Mouse (Mus musculus): ENCODE measurements around the gene Bcl2l15.

Gene Bcl2l15

GRCm38 (mm10) chr3:103832426-103832825 lies at the start of gene Bcl2l15:
TSS of gene Bcl2l15 (plus strand) at chr3:103832601.
- in situ Hi-C loops (cut with MboI, MseI): no loop called here

GRCm38 (mm10) chr3:103782844-103783609 lies 49.4 kb upstream of the Bcl2l15 start:
- in situ Hi-C loops (cut with MboI, MseI): no loop called here

- in situ Hi-C loops (cut with MboI, MseI): no loop called here
These were observed 45.2 kb upstream of the Bcl2l15 start for GRCm38 (mm10) chr3:103787225-103787624.

GRCm38 (mm10) chr3:103789096-103789495 lies 43.3 kb upstream of the Bcl2l15 start:
- in situ Hi-C loops (cut with MboI, MseI): no loop called here

GRCm38 (mm10) chr3:103789891-103790345 lies 42.5 kb upstream of the Bcl2l15 start:
- in situ Hi-C loops (cut with MboI, MseI): loop anchor here (5.0 kb wide), 1 partner anchor 82 kb away; no protein-coding TSS in a partner anchor

GRCm38 (mm10) chr3:103790346-103791145 lies 41.9 kb upstream of the Bcl2l15 start:
- in situ Hi-C loops (cut with MboI, MseI): loop anchor here (5.0 kb wide), 1 partner anchor 82 kb away; no protein-coding TSS in a partner anchor

- in situ Hi-C loops (cut with MboI, MseI): loop anchor here (5.0 kb wide), 1 partner anchor 81 kb away; no protein-coding TSS in a partner anchor
These were observed 40.9 kb upstream of the Bcl2l15 start, which contains the start of gene Hipk1 for GRCm38 (mm10) chr3:103791230-103792110. TSS of gene Hipk1 (minus strand) at chr3:103791563.

GRCm38 (mm10) chr3:103792111-103792406 lies 40.3 kb upstream of the Bcl2l15 start:
- in situ Hi-C loops (cut with MboI, MseI): loop anchor here (5.0 kb wide), 1 partner anchor 80 kb away; no protein-coding TSS in a partner anchor

GRCm38 (mm10) chr3:103792566-103792965 lies 39.8 kb upstream of the Bcl2l15 start:
- in situ Hi-C loops (cut with MboI, MseI): loop anchor here (5.0 kb wide), 1 partner anchor 80 kb away; no protein-coding TSS in a partner anchor

- in situ Hi-C loops (cut with MboI, MseI): no loop called here
These were observed 36.0 kb upstream of the Bcl2l15 start for GRCm38 (mm10) chr3:103796389-103796788.

- in situ Hi-C loops (cut with MboI, MseI): no loop called here
These were observed 32.9 kb upstream of the Bcl2l15 start for GRCm38 (mm10) chr3:103799507-103799906.

GRCm38 (mm10) chr3:103801631-103802531 lies 30.5 kb upstream of the Bcl2l15 start:
- in situ Hi-C loops (cut with MboI, MseI): loop anchor here (25.0 kb wide), 1 partner anchor 635 kb away; no protein-coding TSS in a partner anchor

- in situ Hi-C loops (cut with MboI, MseI): loop anchor here (25.0 kb wide), 1 partner anchor 634 kb away; no protein-coding TSS in a partner anchor
These were observed 29.5 kb upstream of the Bcl2l15 start for GRCm38 (mm10) chr3:103802861-103803260.

GRCm38 (mm10) chr3:103805671-103806070 lies 26.7 kb upstream of the Bcl2l15 start:
- in situ Hi-C loops (cut with MboI, MseI): loop anchor here (25.0 kb wide), 1 partner anchor 632 kb away; no protein-coding TSS in a partner anchor

GRCm38 (mm10) chr3:103808891-103809798 lies 23.3 kb upstream of the Bcl2l15 start, which contains the start of the genes Dclre1b, Ap4b1 and Gm43064:
TSS of gene Dclre1b (minus strand) at chr3:103809444.
TSS of gene Ap4b1 (plus strand) at chr3:103809520.
TSS of gene Gm43064 (plus strand) at chr3:103809573.
- in situ Hi-C loops (cut with MboI, MseI): loop anchor here (25.0 kb wide), 1 partner anchor 628 kb away; no protein-coding TSS in a partner anchor

- in situ Hi-C loops (cut with MboI, MseI): loop anchor here (25.0 kb wide), 1 partner anchor 628 kb away; no protein-coding TSS in a partner anchor
These were observed 22.6 kb upstream of the Bcl2l15 start for GRCm38 (mm10) chr3:103809799-103810150.

GRCm38 (mm10) chr3:103810967-103811366 lies 21.4 kb upstream of the Bcl2l15 start:
- in situ Hi-C loops (cut with MboI, MseI): loop anchor here (25.0 kb wide), 1 partner anchor 626 kb away; no protein-coding TSS in a partner anchor

- in situ Hi-C loops (cut with MboI, MseI): no loop called here
These were observed 4.9 kb upstream of the Bcl2l15 start for GRCm38 (mm10) chr3:103827548-103827947.

- in situ Hi-C loops (cut with MboI, MseI): no loop called here
These were observed 3.4 kb upstream of the Bcl2l15 start for GRCm38 (mm10) chr3:103829036-103829435.
